Mouse (Mus musculus) lung, adult 2 months (tissue): ENCODE measurements around the gene Teddm1a. TPM values are rescaled to one million over a fixed set of nuclear protein-coding genes. Genes with fewer than 3 reads are reported as not detected.
A peak's percentile ranks its signal among the peaks of the same experiment; 100 is the strongest.

Source experiments
- DNase-seq: peaks from one replicate; pipeline ENCODE4 v3.0.0; 2022
- H3K4me1 ChIP-seq: fragments of 200-500 bp; 2 replicates; pipeline ENCODE4 v1.6.1; 2011; ENCODE audit warnings: low read length; ENCODE audit not compliant: control insufficient read depth, insufficient read depth
- H3K4me3 ChIP-seq: fragments of 200-500 bp; replicated peaks from 2 replicates; pipeline ENCODE3; 2011; ENCODE audit warnings: low read depth, mild to moderate bottlenecking, control low read depth, low read length; ENCODE audit errors: extremely low read depth
- CTCF ChIP-seq: fragments of 200-500 bp; IDR thresholded peaks from 2 replicates; pipeline ENCODE4 v1.5.1; 2011; ENCODE audit warnings: mild to moderate bottlenecking, low read length, control low read depth; ENCODE audit not compliant: insufficient read depth
- POLR2A ChIP-seq: fragments of 200-500 bp; IDR thresholded peaks from 2 replicates; pipeline ENCODE4 v1.6.1; 2011; ENCODE audit warnings: low read depth, mild to moderate bottlenecking, control low read depth, low read length, borderline replicate concordance; ENCODE audit errors: extremely low read depth
- WGBS: fragments of 180-500 bp; shearing (Covaris S2); methylation state at CpG from one replicate; pipeline ENCODE4 v1.1.7; 2018; 5-methylcytosine and 5-hydroxymethylcytosine counted together
- polyA plus RNA-seq: library from polyadenylated mRNA; depleted of rRNA; stranded (reverse); fragments of >200 nt; gene quantifications from 2 replicates; pipeline ENCODE4 v1.2.3, GENCODE M21; 2012

The Teddm1a gene
- polyA plus RNA-seq, 1 experiment, result not detected

DNA sequence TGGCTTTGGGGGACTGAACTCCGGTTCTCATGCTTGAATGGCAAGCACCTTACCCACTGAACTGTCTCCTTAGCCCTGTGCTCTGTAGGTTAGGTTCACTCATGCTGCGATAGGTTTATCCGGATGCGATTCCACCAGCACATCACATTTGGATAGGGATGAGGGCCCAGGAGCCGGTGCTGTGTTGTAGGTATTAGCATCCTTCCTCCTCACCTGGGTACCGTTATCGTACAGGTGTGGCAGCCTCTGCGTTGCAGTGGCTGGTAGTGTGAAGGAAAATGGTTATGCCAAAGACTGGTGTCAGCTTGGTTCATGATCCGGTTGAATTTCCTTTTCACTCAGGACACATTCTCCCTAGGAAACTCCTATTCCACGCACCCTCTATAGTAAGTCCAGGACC is 1.4 kb upstream of the Teddm1a start:
- no peaks in the 10 kb centered on the region; the same call in 1 of the 2 replicates for H3K4me1 ChIP-seq
- WGBS, result 94% methylated on average over 10 of the region's 10 CpGs
- no peak overlapping the region for H3K4me3 ChIP-seq
- TF ChIP-seq POLR2A (no peak), CTCF (no peak)
- no peak for DNase-seq

DNA sequence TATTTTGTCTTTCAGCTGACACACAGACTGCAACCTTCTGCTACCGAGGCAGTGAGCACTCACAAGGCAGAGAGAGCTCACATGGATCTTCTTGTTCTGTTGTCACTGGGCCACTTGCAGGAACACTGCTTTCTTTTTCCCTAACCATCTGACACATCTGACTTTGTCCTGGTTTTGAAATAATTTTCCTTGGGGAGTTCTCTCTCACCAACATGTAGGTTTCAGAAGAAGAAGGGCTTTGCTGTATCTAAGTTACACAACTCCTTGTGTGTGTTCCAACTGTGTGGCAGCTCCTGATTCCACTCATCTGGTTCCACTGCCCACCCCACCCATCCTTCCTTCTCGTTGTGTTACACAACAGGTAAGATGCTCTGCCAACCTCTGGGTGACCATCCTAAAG is 2.2 kb downstream of the Teddm1a start:
- DNase-seq, result no peak
- no peaks in the 10 kb centered on the region; the same call in 1 of the 2 replicates for H3K4me1 ChIP-seq
- 44% methylated on average over 2 of the region's 2 CpGs for WGBS
- TF ChIP-seq CTCF (no peak), POLR2A (no peak)
- H3K4me3 ChIP-seq, result no peak overlapping the region

DNA sequence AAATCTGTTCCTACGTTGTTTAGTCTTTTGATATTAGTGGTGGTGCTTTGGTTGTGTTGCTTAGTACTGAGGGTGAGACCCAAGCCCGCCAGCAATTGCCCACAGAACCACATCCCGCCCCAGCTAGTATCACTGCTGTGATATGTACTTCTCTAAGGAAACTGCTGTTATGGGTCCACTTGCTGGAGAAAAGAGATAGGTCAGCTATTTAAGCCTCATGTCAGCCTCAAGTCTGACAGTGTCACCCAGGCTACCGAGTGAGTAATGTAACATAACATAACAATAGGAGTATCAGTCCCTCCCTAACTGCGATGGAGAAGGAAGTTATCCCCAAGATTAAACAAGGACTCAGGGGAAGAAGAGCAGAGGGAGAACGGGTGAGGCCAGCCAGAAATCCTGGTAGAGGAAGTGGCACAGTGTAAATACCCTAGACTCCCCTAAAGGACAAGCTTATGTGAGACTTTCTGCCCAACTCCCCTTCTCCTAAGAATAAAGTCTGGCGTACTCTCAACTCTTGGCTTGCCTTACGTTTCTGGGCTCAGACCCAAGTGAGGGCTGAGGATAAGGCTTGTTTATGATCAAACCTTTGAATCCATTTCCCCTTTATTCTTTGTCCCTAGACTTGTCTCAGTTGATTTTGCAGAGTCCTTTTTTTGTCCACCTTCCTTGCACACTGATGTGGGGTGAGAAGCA is 2.8 kb downstream of the Teddm1a start:
- Histone ChIP-seq H3K4me1 (no peaks in the 10 kb centered on the region; the same call in none of the 2 replicates), H3K4me3 (no peak overlapping the region)
- no peak for DNase-seq
- 29% methylated on average over 8 of the region's 8 CpGs for WGBS
- TF ChIP-seq POLR2A (no peak), CTCF (no peak)

DNA sequence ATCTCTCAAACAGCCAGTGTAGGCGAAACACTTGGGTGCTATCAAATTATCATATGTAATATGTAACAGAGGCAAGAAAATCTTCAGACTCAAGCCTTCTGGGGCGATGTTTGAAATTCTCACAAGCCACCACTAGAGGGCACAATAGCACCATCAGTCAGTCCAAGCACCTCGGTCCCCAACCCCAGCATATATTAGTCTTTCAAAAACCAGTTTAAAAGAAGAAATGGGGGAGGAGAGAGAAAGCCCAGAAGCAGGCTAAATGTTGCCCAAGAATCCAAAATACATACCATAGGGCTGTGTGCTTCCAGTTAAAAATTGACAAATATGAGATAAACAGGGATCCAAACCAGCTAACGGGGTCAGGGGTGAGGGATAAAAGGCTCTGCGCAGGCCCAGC is 3.4 kb downstream of the Teddm1a start:
- no peak for TF ChIP-seq POLR2A
- peak; percentile 84 for TF ChIP-seq CTCF
- 37% methylated on average over 5 of the region's 5 CpGs for WGBS
- DNase-seq, result peak; percentile 59
- H3K4me1 ChIP-seq, result no peaks in the 10 kb centered on the region; the same call in none of the 2 replicates
- H3K4me3 ChIP-seq, result no peak overlapping the region

DNA sequence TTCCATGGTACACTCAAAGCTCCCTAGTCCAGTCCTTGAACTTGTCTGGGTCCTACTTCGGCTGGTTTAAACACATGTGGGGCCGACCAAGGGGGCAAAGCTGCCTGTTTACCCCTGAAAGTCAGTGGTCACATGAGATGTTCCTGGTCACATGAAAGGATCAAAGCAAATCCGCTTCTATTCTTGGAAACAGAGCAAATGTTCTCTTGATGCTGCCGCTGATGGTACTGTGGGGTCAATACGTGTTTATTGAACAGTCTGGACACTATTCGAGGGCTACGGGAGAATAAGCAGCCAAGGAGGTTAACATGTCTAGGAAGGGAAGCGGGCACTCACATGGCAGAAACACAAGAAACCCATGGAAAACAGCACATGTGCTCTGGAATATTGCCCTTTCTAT is 5.7 kb downstream of the Teddm1a start:
- 89% methylated on average over 8 of the region's 8 CpGs for WGBS
- no peak for TF ChIP-seq POLR2A
- TF ChIP-seq CTCF, result no peak
- no peaks in the 10 kb centered on the region; the same call in none of the 2 replicates for H3K4me1 ChIP-seq
- H3K4me3 ChIP-seq, result no peak overlapping the region
- DNase-seq, result no peak

DNA sequence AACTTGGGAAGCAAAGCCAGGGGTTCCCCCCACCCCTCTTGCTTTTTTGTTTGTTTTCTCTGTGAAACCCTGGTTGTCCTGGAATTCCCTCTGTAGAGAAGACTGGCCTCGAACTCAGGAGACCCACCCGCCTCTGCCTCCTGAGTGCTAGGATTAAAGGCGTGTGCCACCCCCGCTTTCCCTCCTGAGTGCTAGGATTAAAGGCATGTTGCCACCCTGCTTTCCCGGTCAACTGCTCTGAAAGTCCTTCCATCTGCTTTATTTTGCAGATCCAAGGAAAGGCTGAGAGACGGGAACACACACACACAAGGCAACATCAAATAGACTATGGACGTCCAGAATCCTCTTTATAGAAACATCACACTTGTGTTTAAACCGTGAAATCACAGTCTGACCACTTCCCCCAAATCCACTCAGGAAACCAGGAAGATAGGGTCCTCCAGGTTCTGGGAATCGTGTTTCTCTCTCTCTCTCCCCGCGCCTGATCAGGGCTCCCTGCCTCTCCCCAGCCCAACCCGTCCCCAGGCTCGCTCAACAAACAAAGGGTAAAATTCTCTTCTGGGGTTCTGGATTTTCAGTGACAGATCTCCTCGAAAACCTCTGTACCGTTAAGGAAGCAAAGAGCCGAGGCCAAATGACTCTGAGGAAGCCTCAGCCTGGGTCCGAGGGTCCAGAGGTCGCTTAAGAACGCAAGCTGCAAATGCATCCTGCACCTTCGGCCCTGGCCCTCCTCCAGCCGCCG is 7.6 kb downstream of the Teddm1a start:
- WGBS, result 12% methylated on average over 22 of the region's 22 CpGs
- no peak for DNase-seq
- Histone ChIP-seq H3K4me1 (peaks cover 5% of the 10 kb centered on the region), H3K4me3 (peak overlapping the region; percentile 94)
- TF ChIP-seq POLR2A (no peak), CTCF (no peak)

DNA sequence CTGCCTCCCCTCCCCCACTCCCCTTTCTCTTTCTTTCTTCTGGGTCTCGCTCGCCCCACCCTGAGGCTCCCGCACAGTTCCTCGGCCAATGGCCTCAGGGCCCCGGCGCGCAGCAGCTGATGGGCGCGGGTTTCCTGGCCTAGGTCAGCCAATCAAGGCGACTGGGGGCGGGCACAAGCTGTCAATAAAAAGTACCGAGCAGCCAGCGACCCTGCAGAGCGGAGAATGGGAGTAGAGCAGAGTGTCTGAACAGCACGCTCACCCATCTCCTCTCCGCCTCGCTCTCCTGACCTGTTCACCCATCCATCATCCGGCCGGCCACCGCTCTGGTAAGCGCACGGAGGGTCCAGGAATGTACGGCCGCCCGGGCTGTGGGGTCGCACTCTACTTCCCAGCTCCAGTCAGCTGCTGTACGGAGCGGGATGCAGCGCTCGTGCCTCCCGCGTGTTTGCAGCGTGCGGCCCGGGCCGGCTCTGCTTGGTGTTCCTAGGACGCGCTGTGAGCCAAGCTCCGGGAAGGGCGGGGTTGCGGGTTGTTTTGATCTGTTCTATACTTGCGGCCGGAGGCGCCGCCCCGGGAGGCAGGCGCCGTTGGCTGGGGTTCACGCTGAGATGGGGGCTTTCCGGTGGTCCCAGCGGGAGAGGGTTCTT is 8.3 kb downstream of the Teddm1a start, which contains the start of the genes Glul and Teddm2:
TSS of gene Glul (plus strand) at position 214 of the 650 bp plus-strand sequence.
TSS of gene Teddm2 (minus strand) at position 498 of the 650 bp plus-strand sequence.
- Histone ChIP-seq H3K4me3 (peak within 1 kb of the TSS; percentile 99), H3K4me1 (peaks cover 5% of the 10 kb centered on the region)
- DNase-seq, result peak; percentile 96
- peak; percentile 100 for TF ChIP-seq POLR2A
- TF ChIP-seq CTCF, result no peak
- under 1% methylated on average over 51 of the region's 51 CpGs for WGBS

DNA sequence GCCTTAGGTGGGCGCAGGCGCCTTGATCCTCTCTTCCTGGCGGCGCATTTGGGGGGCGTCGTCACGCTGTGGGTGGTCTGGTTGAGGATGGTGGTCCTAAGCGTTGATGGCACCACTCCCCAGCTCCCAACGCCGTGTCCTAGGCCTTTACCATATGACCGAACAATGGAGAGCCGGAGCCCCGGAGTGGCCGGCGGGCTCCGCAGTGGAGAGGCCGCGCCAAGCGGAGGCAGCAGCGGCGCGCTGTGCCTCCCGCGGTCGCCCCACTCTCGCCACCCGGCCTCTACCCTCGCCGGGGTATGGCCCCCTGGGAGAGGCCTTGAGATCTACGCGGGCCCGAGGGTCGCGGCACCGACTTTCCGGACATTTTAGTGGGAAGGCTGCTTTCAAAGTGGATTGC is 8.8 kb downstream of the Teddm1a start:
- WGBS, result under 1% methylated on average over 36 of the region's 36 CpGs
- H3K4me3 ChIP-seq, result peak overlapping the region; percentile 99
- TF ChIP-seq POLR2A (no peak; the same call in 1 of the 2 replicates), CTCF (no peak)
- no peak for DNase-seq
- H3K4me1 ChIP-seq, result peaks cover 5% of the 10 kb centered on the region
